Mouse (Mus musculus): Measurements from ENCODE around the gene Il21r.

Gene Il21r

GRCm38 (mm10) chr7:125600136-125600535 lies 3.1 kb upstream of the Il21r start:
- in situ Hi-C loops (cut with MboI; ENCODE audit: low sequenced_read_pairs), result no loop called here

- in situ Hi-C loops (cut with MboI; ENCODE audit: low sequenced_read_pairs), result no loop called here
These were observed 2.5 kb upstream of the Il21r start for GRCm38 (mm10) chr7:125600612-125601279.

GRCm38 (mm10) chr7:125601280-125601670 lies 2.0 kb upstream of the Il21r start:
- in situ Hi-C loops (cut with MboI; ENCODE audit: low sequenced_read_pairs), result no loop called here

- in situ Hi-C loops (cut with MboI; ENCODE audit: low sequenced_read_pairs), result no loop called here
These were observed 1.3 kb upstream of the Il21r start for GRCm38 (mm10) chr7:125601821-125602448.

- in situ Hi-C loops (cut with MboI; ENCODE audit: low sequenced_read_pairs), result no loop called here
These were observed 1.4 kb downstream of the Il21r start for GRCm38 (mm10) chr7:125604362-125605319.

- in situ Hi-C loops (cut with MboI; ENCODE audit: low sequenced_read_pairs), result no loop called here
These were observed 2.5 kb downstream of the Il21r start for GRCm38 (mm10) chr7:125605725-125606139.

- in situ Hi-C loops (cut with MboI; ENCODE audit: low sequenced_read_pairs), result no loop called here
These were observed 3.3 kb downstream of the Il21r start for GRCm38 (mm10) chr7:125606265-125607164.

- in situ Hi-C loops (cut with MboI; ENCODE audit: low sequenced_read_pairs), result no loop called here
These were observed 4.4 kb downstream of the Il21r start for GRCm38 (mm10) chr7:125607384-125608182.

- in situ Hi-C loops (cut with MboI; ENCODE audit: low sequenced_read_pairs), result no loop called here
These were observed 5.0 kb downstream of the Il21r start for GRCm38 (mm10) chr7:125608183-125608688.

- in situ Hi-C loops (cut with MboI; ENCODE audit: low sequenced_read_pairs), result no loop called here
These were observed 10.3 kb downstream of the Il21r start for GRCm38 (mm10) chr7:125613579-125613978.

GRCm38 (mm10) chr7:125615453-125615852 lies 12.2 kb downstream of the Il21r start:
- in situ Hi-C loops (cut with MboI; ENCODE audit: low sequenced_read_pairs), result no loop called here

- in situ Hi-C loops (cut with MboI; ENCODE audit: low sequenced_read_pairs), result no loop called here
These were observed 14.8 kb downstream of the Il21r start for GRCm38 (mm10) chr7:125618016-125618415.

GRCm38 (mm10) chr7:125620077-125620476 lies 16.8 kb downstream of the Il21r start:
- in situ Hi-C loops (cut with MboI; ENCODE audit: low sequenced_read_pairs), result no loop called here

GRCm38 (mm10) chr7:125622741-125623685 lies 19.8 kb downstream of the Il21r start:
- in situ Hi-C loops (cut with MboI; ENCODE audit: low sequenced_read_pairs), result no loop called here

- in situ Hi-C loops (cut with MboI; ENCODE audit: low sequenced_read_pairs), result no loop called here
These were observed 22.0 kb downstream of the Il21r start for GRCm38 (mm10) chr7:125625219-125625618.

- in situ Hi-C loops (cut with MboI; ENCODE audit: low sequenced_read_pairs), result no loop called here
These were observed 22.6 kb downstream of the Il21r start for GRCm38 (mm10) chr7:125625829-125626228.

GRCm38 (mm10) chr7:125630317-125630716 lies 27.1 kb downstream of the Il21r start:
- in situ Hi-C loops (cut with MboI; ENCODE audit: low sequenced_read_pairs), result no loop called here

GRCm38 (mm10) chr7:125630989-125631388 lies 27.8 kb downstream of the Il21r start:
- in situ Hi-C loops (cut with MboI; ENCODE audit: low sequenced_read_pairs), result no loop called here
